Mouse (Mus musculus) heart, adult 11 months (tissue): ENCODE data around the gene Cox8c.

Experiments
- DNase-seq: peaks from one replicate; pipeline ENCODE4 v3.0.0; 2022

The Cox8c gene

GRCm38 (mm10) chr12:102899091-102899490 lies at the start of gene Cox8c:
TSS of gene Cox8c (plus strand) at chr12:102899316.
- DNase-seq, result no peak

GRCm38 (mm10) chr12:102860806-102861205 lies 38.3 kb upstream of the Cox8c start:
- no peak for DNase-seq

- no peak for DNase-seq
These were observed 29.3 kb upstream of the Cox8c start for GRCm38 (mm10) chr12:102869802-102870201.

- DNase-seq, result no peak
These were observed 28.6 kb upstream of the Cox8c start for GRCm38 (mm10) chr12:102870527-102870926.

GRCm38 (mm10) chr12:102877301-102878030 lies 21.6 kb upstream of the Cox8c start:
- peak; percentile 89 for DNase-seq

GRCm38 (mm10) chr12:102878031-102878823 lies 20.9 kb upstream of the Cox8c start, which contains the start of gene Btbd7:
TSS of gene Btbd7 (minus strand) at chr12:102878471.
- peak; percentile 100 for DNase-seq

- DNase-seq, result peak; percentile 90
These were observed 20.2 kb upstream of the Cox8c start for GRCm38 (mm10) chr12:102878901-102879300.

- no peak for DNase-seq
These were observed 13.4 kb upstream of the Cox8c start for GRCm38 (mm10) chr12:102885735-102886134.

GRCm38 (mm10) chr12:102887366-102887765 lies 11.8 kb upstream of the Cox8c start:
- no peak for DNase-seq

GRCm38 (mm10) chr12:102888568-102888967 lies 10.5 kb upstream of the Cox8c start:
- DNase-seq, result peak; percentile 46

- no peak for DNase-seq
These were observed 9.1 kb downstream of the Cox8c start for GRCm38 (mm10) chr12:102908191-102908590.

- no peak for DNase-seq
These were observed 17.0 kb downstream of the Cox8c start for GRCm38 (mm10) chr12:102916073-102916472.

GRCm38 (mm10) chr12:102929764-102930163 lies 30.6 kb downstream of the Cox8c start:
- DNase-seq, result no peak

- no peak for DNase-seq
These were observed 31.2 kb downstream of the Cox8c start for GRCm38 (mm10) chr12:102930335-102930734.

- peak; percentile 63 for DNase-seq
These were observed 31.7 kb downstream of the Cox8c start for GRCm38 (mm10) chr12:102930789-102931188.

- DNase-seq, result no peak
These were observed 36.8 kb downstream of the Cox8c start for GRCm38 (mm10) chr12:102935892-102936291.

GRCm38 (mm10) chr12:102945571-102945970 lies 46.5 kb downstream of the Cox8c start:
- no peak for DNase-seq

GRCm38 (mm10) chr12:102947826-102948225 lies 48.7 kb downstream of the Cox8c start:
- DNase-seq, result no peak

GRCm38 (mm10) chr12:102948778-102949394 lies 49.8 kb downstream of the Cox8c start, which contains the start of gene Unc79:
TSS of gene Unc79 (plus strand) at chr12:102948859.
- DNase-seq, result no peak

GRCm38 (mm10) chr12:102949395-102950208 lies 50.5 kb downstream of the Cox8c start:
- no peak for DNase-seq
